Mouse (Mus musculus) adrenal gland, adult 18-20 months (tissue): ENCODE data around the gene Coa7. TPM values are rescaled to one million over a fixed set of nuclear protein-coding genes. Genes with fewer than 3 reads are reported as not detected.

Source experiments
- DNase-seq, 2 experiments: peaks; one replicate each; pipeline ENCODE4 v3.0.0; 2021 to 2022; ENCODE audit warnings: low spot score in 2 of 2
- long read RNA-seq, 2 experiments: library from polyadenylated mRNA; stranded (forward); transcript quantifications; one replicate each; pipeline ENCODE4 v2.0.0; 2021
- total RNA-seq, 2 experiments: library from RNA; stranded (reverse); gene quantifications; 1 replicate in 1 of 2; 2 replicates in 1 of 2; pipeline ENCODE4 v1.2.3; 2021

Coa7 gene
- total RNA-seq, result 10 to 100 TPM; 40.6 to 42.5 TPM
- long read RNA-seq, experiment 1, transcript Coa7-202 (3 exons, 3,714 nt), result major isoform, 17 of 21 reads
- long read RNA-seq, experiment 1, partial matches to known transcripts, result 1 of 21 reads
- long read RNA-seq, experiment 1, other reads (novel, unspliced or antisense), result 2 of 21 reads
- long read RNA-seq, experiment 2, transcript Coa7-202 (3 exons, 3,714 nt), result major isoform, 56 of 59 reads
- long read RNA-seq, experiment 2, partial matches to known transcripts, result 0 of 59 reads
- long read RNA-seq, experiment 2, other reads (novel, unspliced or antisense), result 3 of 59 reads

DNA sequence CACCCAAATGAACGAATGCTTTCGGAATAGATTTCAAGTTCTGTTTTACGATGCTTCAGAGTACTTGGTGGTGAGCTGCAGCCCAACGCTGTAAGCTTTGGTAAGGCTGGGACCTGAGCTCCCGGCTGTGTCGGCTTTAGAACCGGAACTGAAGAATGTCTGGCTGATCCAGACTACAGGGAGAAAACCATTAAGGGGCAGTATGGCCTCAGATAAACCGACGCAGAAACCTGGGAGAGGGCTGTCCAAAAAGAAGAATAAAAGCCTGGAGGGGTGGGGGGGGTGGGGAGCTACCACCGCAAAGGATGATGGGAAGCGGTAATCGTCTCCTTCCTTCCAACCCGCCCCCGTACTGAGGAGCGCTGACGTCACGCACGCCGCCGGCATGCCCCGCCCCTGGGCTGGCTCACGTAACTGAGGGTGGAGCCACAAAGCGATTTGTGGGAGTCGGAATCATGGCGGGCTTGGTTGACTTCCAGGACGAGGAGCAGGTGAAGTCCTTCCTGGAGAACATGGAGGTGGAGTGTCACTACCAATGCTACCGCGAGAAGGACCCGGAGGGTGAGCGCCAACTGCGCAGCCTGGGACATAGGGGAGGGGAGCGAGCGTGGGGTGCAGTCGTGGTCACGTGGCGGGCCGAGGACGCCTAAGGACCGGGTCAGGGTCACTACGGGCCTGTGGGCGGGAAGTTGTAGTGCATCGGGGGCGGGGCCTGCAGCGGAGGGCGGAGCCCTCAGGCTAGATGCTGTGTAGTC is at the start of gene Coa7:
TSS of gene Coa7 (plus strand) at position 411 of the 755 bp plus-strand sequence.
- DNase-seq, result peak; percentile 97

DNA sequence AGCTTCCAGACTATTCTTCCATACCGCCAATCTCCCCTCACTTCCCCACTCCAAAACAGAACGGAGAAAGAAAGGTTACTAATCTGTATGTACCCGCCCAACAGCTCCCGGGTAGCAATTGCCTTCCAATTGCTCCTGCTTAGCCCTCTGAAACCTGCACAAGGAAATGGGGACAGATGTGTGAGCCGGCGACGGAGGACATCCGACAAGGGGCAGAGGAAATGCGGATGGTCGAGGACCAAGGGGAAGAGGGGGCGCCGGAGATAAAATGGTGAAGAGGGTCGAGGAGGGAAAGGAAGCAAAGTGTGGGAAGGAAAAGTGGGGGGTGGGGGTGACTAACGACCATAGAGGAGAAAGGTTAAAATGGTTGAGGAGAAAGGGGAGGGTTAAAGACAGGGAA is 27.7 kb upstream of the Coa7 start:
- DNase-seq, result peak in 1 of 2 experiments; percentile 26

DNA sequence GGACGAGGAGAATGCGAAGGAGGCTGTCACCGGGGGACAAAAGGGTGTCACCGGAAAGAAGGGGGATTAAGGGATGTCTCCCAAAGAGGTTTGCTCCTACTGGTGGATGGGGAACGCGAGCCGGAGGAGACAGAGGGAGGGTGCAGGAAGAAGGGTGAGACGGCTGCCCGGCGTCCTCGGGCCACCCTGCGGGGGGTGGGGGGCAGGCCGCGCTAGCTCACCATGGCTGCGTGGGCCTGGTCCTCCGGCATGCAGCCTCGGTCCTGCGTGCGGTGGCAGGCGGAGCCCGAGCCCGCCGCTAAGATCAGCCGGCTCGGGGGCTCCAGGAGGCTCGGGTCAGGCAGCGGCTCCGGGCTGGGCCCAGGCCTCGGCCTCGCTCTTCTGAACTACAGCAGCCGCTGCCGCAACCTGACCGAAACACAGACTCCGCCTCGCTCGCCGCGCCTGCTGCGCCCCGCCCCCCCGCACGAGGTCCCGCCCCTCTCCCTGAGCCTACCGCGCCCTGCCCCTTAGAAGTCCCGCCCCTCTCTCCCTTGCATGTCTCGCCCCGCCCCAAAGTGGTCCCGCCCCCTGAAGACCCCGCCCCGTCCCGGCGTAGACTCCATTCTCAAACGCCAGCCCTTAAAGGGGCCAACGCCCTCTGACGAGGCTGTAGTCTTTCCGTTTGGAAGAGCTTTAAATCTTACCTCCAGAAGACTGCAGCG is 27.1 kb upstream of the Coa7 start, which contains the start of gene Zyg11b:
TSS of gene Zyg11b (minus strand) at position 427 of the 704 bp plus-strand sequence.
- peak; percentile 85 to 87 for DNase-seq

DNA sequence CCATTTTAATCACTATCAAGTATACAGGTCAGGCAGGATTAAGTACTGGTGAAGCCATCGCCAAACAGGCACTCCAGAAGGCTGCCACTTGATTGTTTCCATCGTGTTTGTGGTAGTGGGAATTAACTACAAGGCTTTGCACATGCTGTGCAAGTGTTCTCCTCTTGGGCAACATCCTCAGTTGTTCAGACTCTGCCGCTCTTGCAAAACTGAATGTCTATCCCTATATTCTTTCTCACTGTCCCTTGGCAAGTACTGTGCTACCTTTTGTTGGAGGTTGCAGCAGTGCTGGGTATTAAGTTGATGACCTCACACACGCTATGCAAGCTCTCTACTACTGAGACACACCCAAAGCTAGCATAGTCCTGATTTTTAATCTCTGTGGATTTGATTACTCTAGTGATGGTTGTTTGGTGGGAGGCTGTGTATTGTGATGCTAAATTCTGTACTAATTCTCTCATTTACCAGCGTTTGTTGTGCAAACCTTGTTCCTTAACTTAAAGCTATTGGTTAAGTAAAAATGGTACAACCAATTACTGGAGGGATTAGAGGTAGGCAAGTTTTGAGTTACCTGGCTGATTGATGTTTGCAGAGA is 25.5 kb upstream of the Coa7 start:
- no peak for DNase-seq

DNA sequence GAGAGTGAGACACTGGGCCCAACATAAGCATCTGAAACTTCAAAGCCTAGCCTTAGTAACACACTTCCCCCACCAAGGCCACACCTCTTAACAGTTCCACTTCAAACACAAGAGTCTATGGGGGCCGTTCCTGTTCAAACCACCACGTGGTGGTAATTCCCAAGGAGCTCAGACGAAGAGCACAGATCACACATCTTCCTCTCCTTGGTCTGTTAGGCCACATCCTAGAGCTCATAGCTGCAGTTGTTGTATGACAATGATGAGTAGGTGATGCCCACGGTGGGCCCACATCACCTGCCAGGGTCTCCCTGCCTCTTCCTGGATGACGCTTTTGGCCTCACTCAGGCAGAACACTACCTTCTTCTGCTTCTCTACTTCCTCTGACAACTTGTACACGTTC is 17.2 kb upstream of the Coa7 start:
- DNase-seq, result no peak

DNA sequence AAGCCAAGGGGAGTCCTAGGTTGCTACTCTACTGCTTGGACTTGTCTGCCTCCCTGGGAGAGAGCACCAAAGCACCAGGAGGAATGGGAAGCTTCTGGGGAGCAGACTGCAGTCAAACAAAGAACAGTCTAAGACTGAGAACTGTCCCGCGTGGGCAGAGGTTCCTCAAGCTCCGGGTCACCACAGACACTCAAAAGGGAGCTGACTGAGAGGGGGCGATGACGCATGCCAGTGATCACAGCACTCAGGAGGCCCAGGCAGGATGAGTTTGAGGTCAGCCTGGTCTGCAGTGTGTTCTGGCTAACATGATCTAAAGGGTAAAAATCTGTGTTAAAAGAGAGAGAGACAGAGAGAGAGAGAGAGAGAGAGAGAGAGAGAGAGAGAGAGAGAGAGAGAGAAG is 13.9 kb upstream of the Coa7 start:
- no peak for DNase-seq

DNA sequence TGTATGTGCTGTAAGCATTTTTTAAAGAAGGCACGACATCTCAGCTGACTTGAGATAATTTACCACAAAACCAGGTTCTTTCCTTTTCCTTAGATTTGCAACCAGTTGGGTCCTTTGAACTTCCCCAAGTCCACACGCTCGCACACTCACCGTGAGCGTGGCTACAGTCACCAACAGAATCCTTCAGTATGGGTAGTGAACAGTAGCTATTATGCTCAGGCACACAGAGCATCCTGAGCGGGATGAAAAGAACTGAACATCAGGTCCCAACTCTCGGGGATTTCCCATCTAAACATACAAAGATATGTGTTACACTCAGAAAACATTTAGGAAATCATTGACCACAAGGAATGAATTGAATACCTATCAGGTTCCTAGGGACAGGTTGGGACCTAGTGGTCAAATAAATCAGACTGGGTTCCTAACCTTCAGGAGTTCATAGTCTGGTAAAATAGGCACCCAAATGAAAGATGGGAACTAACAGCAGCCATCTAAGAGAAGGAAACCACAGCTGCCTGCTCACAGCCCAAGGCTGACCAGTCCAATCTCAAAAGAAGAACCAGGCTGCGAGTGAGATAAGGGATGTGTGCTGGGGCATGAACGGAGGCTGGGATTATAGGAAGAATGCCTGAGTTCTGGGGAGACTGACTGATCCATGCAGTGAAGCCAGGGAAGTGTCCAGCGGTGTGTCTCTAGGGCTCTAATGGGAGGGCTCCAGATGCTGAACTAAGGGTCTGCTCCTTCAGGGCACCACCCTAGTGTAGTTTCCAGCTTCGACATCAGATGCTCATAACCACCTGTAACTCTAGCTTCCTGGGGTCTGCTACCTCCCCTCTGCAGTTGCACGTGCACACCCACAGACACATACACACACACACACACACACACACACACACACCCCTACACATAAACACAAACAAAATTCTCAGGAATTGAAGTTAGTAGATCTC is 10.0 kb upstream of the Coa7 start:
- DNase-seq, result no peak

DNA sequence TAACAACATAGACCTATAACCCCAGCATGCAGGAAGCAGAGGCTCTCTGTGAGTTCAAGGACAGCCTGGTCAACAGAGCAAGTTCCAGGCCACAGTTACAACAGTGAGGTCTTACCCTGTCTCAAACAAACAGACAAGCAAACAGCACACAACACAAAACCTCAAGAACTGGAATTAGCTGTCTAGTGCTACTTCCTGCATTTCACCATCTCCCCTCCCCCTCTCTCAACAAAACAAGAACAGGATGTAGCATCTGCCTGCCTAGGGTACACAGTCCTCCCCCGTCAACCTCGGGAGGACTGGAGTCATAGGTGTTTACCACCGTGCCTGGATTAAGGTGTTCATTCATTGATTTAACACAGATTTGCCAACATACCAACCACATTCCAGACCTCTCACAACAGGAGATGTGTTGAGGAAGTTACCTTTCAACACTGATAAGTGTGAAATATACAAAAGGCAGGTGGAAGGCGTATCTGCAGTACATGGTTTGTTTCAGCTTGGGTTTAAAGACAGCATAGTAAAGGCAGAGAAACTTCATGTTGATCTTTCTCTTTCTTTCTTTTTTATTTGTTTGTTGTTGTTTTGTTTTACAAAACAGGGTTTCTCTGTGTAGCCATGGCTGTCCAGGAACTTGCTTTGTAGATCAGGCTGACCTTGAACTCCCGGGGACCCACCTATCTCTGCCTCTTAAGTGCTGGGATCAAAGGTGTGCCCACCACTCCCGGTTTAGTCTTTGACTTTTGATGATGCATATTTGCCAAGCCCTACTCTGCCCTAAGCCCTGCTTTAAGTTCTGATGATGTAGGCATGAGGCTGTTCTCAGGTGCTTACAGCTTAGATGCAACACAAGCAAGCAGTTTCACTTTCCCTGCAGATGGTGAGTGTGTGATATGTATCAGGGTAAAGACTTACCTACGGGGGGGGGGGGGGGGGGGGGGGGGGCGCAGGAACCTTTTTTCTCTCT is 9.0 kb upstream of the Coa7 start:
- DNase-seq, result no peak

DNA sequence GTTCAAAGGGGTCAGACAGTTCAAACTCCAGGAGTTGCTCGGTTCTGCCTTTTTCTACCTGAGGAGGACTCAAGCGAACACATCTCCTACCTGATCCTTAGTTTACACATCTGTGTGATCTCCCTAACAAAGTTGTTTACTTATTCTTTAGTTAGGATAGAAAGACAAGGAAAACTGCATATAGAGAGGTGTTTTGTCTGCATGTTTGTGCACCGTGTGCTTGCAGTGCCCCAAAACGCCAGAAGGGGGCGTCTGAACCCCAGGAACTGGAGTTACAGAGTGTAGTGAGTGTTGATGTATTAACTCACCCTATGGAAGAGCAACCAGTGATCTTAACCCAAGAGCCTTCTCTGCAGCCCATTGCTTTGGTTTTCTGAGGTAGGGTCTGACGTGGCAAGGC is 8.2 kb upstream of the Coa7 start:
- DNase-seq, result no peak

DNA sequence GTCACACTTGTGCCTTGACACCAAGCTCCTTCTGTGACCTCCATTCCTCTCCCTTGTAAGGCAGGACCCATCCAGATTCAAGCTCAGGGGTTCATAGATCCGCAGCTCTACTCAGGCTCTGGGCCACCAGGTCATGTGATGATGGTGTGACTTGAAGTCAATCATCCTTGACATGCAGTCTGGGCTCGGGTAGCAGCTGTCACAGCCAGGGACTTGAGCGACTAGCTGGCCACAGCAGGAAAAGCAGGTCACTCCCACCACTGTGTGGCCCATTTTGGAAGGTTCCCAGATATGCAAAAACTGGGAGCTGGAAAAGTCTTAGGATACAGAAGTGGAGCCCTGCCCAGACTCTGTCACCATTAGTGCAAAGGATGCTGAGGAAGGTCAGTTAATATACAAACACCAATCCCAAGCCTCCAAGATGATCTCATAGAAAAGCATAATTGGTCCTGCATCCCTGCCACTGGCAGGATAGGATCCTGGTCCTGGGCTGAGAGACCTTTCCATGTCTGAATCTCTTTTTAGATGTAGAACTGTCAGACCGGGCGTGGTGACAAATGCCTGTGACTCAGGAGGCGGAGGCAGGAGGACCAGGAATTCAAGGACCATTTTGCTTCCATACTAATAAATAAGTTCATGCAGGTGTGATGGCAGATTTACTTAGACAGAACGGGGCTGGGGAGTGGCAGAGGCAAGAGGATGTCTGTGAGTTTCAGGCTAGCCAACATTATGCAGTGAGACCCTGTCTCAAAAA is 7.1 kb upstream of the Coa7 start:
- DNase-seq, result no peak

DNA sequence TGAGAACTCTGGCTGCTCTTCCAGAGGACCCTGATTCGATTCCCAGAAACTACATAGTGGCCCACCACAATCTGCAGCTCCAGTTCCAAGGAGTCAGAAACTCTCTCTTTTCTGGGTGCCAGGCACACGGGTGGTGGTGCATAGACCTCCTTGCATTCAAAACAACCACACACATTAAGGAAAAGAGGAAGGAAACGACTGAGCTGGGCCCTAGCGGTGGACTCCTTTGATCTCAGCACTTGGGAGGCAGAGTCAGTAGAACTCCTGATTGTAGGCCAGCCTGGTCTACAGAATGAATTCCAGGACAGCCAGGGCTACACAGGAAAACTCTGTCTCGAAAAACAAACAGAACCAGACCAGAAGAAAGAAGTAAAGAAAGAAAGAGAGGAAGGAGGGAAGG is 4.4 kb upstream of the Coa7 start:
- DNase-seq, result no peak

DNA sequence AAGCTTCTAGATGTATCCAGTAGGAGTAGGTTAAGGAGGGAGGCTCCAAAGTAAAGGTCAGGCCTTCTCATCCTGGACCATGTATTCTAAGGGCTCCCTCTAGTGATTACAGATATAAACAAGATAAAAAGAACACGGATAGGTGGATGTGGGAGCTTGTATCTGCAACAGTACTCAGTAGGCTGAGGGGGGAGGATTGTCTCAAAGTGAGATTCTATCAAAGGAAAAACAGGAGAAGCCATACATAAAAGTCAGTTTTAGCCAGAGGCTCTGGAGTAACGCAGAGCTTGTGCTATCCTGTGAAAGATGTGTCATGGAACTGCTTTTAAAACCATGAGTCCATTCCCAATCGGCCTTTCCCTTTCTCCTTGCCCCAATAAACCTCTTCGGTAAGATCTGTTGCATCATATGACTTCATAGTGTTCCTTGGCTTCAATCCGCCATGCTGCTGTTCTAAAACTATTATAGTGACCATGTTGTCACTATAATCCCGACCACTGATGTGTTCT is 815 bp upstream of the Coa7 start:
- DNase-seq, result peak in 1 of 2 experiments; percentile 40

DNA sequence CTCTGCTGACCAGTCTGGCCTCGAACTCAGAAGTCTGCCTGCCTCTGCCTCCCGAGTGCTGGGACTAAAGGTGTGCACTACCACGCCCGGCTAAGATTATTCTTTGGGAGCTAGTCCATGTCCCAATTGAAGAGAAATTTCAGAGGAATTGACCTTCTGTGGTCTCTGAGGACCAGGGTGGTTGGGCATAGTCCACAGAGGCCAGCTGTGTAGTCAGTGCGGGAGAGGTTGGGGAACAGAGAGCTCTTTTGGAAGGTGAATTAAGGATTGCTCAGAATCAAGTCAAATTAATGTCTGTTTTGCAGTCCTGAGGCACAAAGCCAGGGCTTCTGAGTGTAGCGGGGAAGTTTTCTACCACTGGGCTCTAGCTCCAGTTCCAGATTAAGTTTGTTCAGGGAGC is 1.9 kb downstream of the Coa7 start:
- no peak for DNase-seq

DNA sequence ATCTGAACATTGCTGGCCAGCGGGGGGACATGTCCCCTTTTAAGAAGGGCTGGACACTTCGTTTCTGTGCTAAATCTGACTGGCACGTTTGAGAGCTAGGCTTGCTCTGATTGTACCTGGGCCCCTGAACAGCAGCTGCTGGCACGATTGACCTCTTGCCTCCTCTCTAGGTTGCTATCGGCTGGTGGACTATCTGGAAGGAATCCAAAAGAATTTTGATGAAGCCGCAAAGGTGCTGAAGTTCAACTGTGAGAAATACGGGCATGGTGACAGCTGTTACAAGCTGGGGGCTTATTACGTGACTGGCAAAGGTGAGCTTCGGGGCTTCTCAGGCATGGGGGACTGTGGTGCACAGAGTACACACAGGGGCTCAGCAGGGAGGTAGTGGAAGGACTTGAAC is 4.1 kb downstream of the Coa7 start:
- DNase-seq, result no peak

DNA sequence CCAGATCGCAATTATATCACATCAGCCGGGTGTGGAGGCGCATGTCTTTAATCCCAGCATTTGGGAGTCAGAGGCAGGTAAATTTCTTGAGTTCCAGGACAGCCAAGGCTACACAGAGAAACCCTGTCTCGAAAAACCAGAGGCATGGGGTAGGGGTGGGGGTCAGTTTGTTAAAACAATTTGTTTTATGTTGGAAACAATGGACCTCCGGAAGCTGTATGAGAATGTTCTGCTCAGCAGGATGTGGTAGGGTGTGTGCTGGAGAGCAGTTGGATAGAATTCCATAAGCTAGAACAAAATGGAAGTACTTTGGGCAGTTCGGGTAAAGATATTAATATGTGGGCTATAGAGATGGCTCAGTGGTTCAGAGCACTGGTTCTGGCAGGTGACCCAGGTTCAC is 7.5 kb downstream of the Coa7 start:
- no peak for DNase-seq

DNA sequence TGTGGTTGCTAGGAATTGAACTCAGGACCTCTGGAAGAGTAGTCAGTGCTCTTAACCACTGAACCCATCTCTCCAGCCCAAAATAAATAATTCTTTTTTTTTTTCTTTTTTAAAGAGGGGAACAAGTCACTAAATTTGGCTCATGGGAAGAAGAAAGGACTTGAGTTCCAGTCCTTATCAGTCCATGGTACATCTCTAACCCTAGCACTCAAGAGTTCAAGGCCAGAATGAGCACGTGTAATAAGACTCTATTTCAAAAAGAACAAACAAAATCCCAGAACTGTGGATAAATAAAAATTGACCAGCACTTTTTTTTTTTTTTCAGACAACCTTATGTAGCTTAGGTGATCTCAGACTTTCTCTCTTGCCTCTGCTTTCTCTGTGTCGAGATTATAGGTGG is 8.8 kb downstream of the Coa7 start:
- DNase-seq, result no peak

DNA sequence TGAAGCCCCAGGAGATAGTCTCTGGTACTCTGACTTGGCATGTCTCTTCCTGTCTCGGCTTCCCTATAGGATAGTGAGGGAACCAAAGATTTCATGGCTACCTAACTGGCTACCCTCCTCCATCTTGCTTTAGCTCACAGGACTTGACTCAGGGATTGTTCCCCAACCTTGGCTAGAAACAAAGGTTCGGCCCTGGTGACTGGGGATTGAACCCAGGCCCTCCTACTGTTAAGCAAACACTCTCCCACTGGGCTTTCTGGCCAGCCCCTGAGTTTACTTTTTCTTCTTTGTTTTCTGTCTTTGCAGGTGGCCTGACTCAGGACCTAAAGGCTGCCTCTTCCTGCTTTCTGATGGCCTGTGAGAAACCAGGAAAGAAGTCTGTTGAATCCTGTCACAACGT is 9.9 kb downstream of the Coa7 start:
- no peak for DNase-seq

DNA sequence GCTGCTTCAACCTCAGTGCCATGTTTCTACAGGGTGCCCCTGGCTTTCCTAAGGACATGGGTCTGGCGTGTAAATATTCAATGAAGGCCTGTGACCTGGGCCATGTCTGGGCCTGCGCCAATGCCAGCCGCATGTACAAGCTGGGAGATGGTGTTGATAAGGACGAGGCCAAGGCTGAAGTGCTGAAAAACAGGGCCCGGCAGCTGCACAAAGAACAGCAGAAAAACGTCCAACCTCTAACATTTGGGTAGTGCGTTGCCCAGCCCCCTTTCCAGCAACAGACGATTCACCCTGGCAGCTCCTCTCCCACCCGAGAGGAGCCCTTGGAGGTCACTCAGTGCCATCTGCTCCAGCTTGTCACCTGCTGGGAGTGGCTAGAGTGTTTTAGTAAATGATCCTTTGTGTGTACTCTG is 10.4 kb downstream of the Coa7 start:
- peak in 1 of 2 experiments; percentile 55 for DNase-seq
